Mouse (Mus musculus): ENCODE measurements around the gene Fam181b. TPM values are rescaled to one million over a fixed set of nuclear protein-coding genes. Genes with fewer than 3 reads are reported as not detected.

The Fam181b gene
- total RNA-seq, 2 experiments from 2014 or later: 24.7 to 26.0 TPM

DNA sequence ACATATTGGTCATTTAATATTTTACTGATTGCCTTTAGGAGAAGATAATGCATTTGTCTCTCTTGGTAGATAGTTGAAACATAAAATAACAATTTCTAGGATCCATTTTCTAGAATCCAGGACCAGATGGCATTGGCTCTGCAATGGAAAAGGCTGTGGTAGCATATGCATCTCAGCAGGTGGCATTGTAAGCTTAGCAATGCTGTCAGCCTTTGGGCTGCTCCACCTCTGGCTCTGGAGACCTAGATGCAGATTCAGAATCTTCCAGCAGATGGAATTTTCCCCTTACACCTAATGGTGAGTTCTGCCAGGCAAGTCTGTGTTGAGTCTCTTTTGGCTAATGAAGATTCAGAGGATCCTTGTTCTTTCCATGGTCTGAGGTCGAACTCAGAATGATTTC lies 44.3 kb downstream of the Fam181b start:
- no peak for DNase-seq (ENCODE audit: low spot score in 2 of 2)

Other genes starting within 250 kb of the Fam181b start
- under 1 TPM; 0.35 to 0.45 TPM for gene Ddias, start 205.6 kb upstream of the Fam181b start, total RNA-seq (2021)
- gene Prcp, start 205.4 kb upstream of the Fam181b start, total RNA-seq (2021): 10 to 100 TPM in 1 of 2 experiments, 1 to 10 TPM in 1; 9.8 to 11.1 TPM

All from left cerebral cortex, adult 18-20 months (tissue).